ENCODE assay signal across 18 mouse cellular contexts in genomic region chr11:17386756-17387155, GRCm38 (mm10).
DNase-seq lines count a peak whose midpoint lies in the region; ATAC-seq and TF ChIP-seq lines count a peak whose summit lies in the region.
"Had no signal": no experiment of that assay in that cellular context is flagged by ENCODE, and none has a peak within 500 bp of the region (broad histone marks: within the 10 kb centered on the region; RNA-seq: fewer than 3 reads in every experiment).

No protein-coding gene starts in this region.

- no peak for ATAC-seq in midbrain, postnatal 0 days (ENCODE audit: low FRiP score)
- ATAC-seq: activated CD4-positive, CD25-positive, alpha-beta regulatory T cell, adult 4 months had no signal

- H3K4me1 ChIP-seq in midbrain, postnatal 0 days (ENCODE audit: insufficient read depth, low read length): no peaks in the 10 kb centered on the region
- H3K4me1 ChIP-seq: embryonic facial prominence, embryonic 12.5 days; limb, embryonic 13.5 days; liver, embryonic 15.5 days; neural tube, embryonic 15.5 days had no signal

- no peaks in the 10 kb centered on the region for H3K27me3 ChIP-seq in midbrain, postnatal 0 days (ENCODE audit: insufficient read depth, low read length)
- H3K27me3 ChIP-seq: embryonic facial prominence, embryonic 12.5 days; limb, embryonic 13.5 days; liver, embryonic 15.5 days; neural tube, embryonic 15.5 days had no signal

- no peaks in the 10 kb centered on the region for H3K9me3 ChIP-seq in midbrain, postnatal 0 days (ENCODE audit: low read length)
- H3K9me3 ChIP-seq: embryonic facial prominence, embryonic 12.5 days; limb, embryonic 13.5 days; liver, embryonic 15.5 days; neural tube, embryonic 15.5 days had no signal

- 75% methylated on average over 3 of the region's 3 CpGs for WGBS in midbrain, postnatal 0 days

- no peak for TF ChIP-seq CTCF in midbrain, postnatal 0 days (IDR thresholded peaks at IDR 0.05)

- no peak overlapping the region for H3K9ac ChIP-seq in midbrain, postnatal 0 days (replicated peaks; ENCODE audit: low read length, poor library complexity, severe bottlenecking)
- H3K9ac ChIP-seq: embryonic facial prominence, embryonic 12.5 days; hindbrain, embryonic 14.5 days; limb, embryonic 13.5 days; liver, embryonic 15.5 days; neural tube, embryonic 15.5 days had no signal

- H3K27ac ChIP-seq in midbrain, postnatal 0 days (ENCODE audit: low read depth, low read length): no peak overlapping the region
- H3K27ac ChIP-seq: embryonic facial prominence, embryonic 12.5 days; hindbrain, embryonic 14.5 days; limb, embryonic 13.5 days; liver, embryonic 15.5 days; neural tube, embryonic 15.5 days had no signal

- no peak overlapping the region for H3K4me2 ChIP-seq in midbrain, postnatal 0 days (ENCODE audit: low read depth, low read length, poor library complexity, severe bottlenecking)
- H3K4me2 ChIP-seq: embryonic facial prominence, embryonic 12.5 days; hindbrain, embryonic 14.5 days; limb, embryonic 13.5 days; liver, embryonic 15.5 days; neural tube, embryonic 15.5 days had no signal

- no peaks in the 10 kb centered on the region for H3K36me3 ChIP-seq in midbrain, postnatal 0 days (ENCODE audit: insufficient read depth, low read length)
- H3K36me3 ChIP-seq: embryonic facial prominence, embryonic 12.5 days; limb, embryonic 13.5 days; liver, embryonic 15.5 days; neural tube, embryonic 15.5 days had no signal

- peak; percentile 17 to 22 for DNase-seq in layer of hippocampus, adult 8-10 months (ENCODE audit: low spot score in 2 of 2)
- DNase-seq in layer of hippocampus, postnatal 25 days (ENCODE audit: extremely low spot score in 1 of 2, low spot score in 1 of 2): no peak
- DNase-seq in 3T3-L1 (ENCODE audit: low read depth, low spot score) (peak; percentile 98), adipocyte (ENCODE audit: low spot score) (peak; percentile 26)
- peak; percentile 21 to 28 for DNase-seq in left cerebral cortex, postnatal 36 days (ENCODE audit: low spot score in 2 of 2)
- no peak for DNase-seq in gastrocnemius, postnatal 4 days (ENCODE audit: low spot score in 2 of 2)
- no peak for DNase-seq in cerebellum, postnatal 10 days
- DNase-seq in midbrain, postnatal 0 days (ENCODE audit: low spot score): no peak
- DNase-seq: kidney, adult 18-20 months; kidney, postnatal 36 days; lung, postnatal 14 days; retina, postnatal 1 day had no signal

- intact Hi-C loops in left cerebral cortex, postnatal 36 days (cut with DNase I): no loop called here

- no peak overlapping the region for H3K4me3 ChIP-seq in midbrain, postnatal 0 days (ENCODE audit: low read depth, low read length)
- H3K4me3 ChIP-seq: embryonic facial prominence, embryonic 12.5 days; limb, embryonic 13.5 days; liver, embryonic 15.5 days; neural tube, embryonic 15.5 days had no signal

Comparison
In these comparisons a context has a peak if more than half of its experiments do, and no peak if none do; other contexts are left out.
1. DNase-seq: peak in layer of hippocampus, adult 8-10 months (2 of 2), 3T3-L1 (single experiment), adipocyte (single experiment) and left cerebral cortex, postnatal 36 days (2 of 2); none in layer of hippocampus, postnatal 25 days (0 of 2), gastrocnemius, postnatal 4 days (0 of 2), cerebellum, postnatal 10 days (0 of 2) and midbrain, postnatal 0 days (single experiment).